Mouse (Mus musculus) heart, embryonic 13.5 days (tissue): Measurements from ENCODE around the gene Tns1. TPM values are rescaled to one million over a fixed set of nuclear protein-coding genes. Genes with fewer than 3 reads are reported as not detected.
"Not testable (repeated sequence)": the region's sequence is repeated elsewhere in the genome, so short reads cannot be mapped to it uniquely, and the experiment has no call there.

Experiments used
- ATAC-seq: fragments of 200-750 bp; cut with Nextera tagmentation; 2 replicates; pipeline ENCODE4 v1.8.0; 2017; ENCODE audit warnings: moderate TSS enrichment; ENCODE audit not compliant: insufficient number of reproducible peaks, low FRiP score, low TSS enrichment; ENCODE audit errors: extremely low read depth
- H3K27ac ChIP-seq: fragments of 300-500 bp; sonication (generic); replicated peaks from 2 replicates; pipeline ENCODE4 v1.5.1; 2015; ENCODE audit warnings: moderate library complexity, mild to moderate bottlenecking, inconsistent platforms
- H3K27me3 ChIP-seq: fragments of 300-500 bp; sonication (generic); replicated peaks from 2 replicates; pipeline ENCODE4 v1.6.1; 2015; ENCODE audit warnings: mild to moderate bottlenecking, inconsistent platforms
- H3K36me3 ChIP-seq: fragments of 300-500 bp; sonication (generic); 2 replicates; pipeline ENCODE4 v1.6.1; 2015; ENCODE audit warnings: mild to moderate bottlenecking, inconsistent platforms
- H3K4me1 ChIP-seq: fragments of 300-500 bp; sonication (generic); 2 replicates; pipeline ENCODE4 v1.6.1; 2015; ENCODE audit warnings: inconsistent platforms
- H3K4me2 ChIP-seq: fragments of 300-500 bp; sonication (generic); 2 replicates; pipeline ENCODE4 v1.6.1; 2015; ENCODE audit warnings: inconsistent platforms, mild to moderate bottlenecking, moderate library complexity
- H3K4me3 ChIP-seq: fragments of 300-500 bp; sonication (generic); 2 replicates; pipeline ENCODE4 v1.5.1; 2015; ENCODE audit warnings: moderate library complexity, mild to moderate bottlenecking, inconsistent platforms
- H3K9ac ChIP-seq: fragments of 300-500 bp; sonication (generic); 2 replicates; pipeline ENCODE4 v1.6.1; 2015; ENCODE audit warnings: inconsistent platforms, mild to moderate bottlenecking, moderate library complexity
- H3K9me3 ChIP-seq: fragments of 300-500 bp; sonication (generic); 2 replicates; pipeline ENCODE4 v1.6.1; 2016; ENCODE audit warnings: inconsistent platforms
- WGBS: fragments of 180-500 bp; shearing (Covaris S2); methylation state at CpG from one replicate; pipeline ENCODE4 v1.1.7; 2015; ENCODE audit warnings: mixed read lengths; 5-methylcytosine and 5-hydroxymethylcytosine counted together
- polyA plus RNA-seq: library from polyadenylated mRNA; unstranded; fragments of >200 nt; fragmentation: Nextera tagmentation; extraction: Ambion mirVana; gene quantifications from 2 replicates; pipeline ENCODE4 v1.2.1, GENCODE M21; 2015

The Tns1 gene
- 100 and 105 TPM in 2 replicates for polyA plus RNA-seq

DNA sequence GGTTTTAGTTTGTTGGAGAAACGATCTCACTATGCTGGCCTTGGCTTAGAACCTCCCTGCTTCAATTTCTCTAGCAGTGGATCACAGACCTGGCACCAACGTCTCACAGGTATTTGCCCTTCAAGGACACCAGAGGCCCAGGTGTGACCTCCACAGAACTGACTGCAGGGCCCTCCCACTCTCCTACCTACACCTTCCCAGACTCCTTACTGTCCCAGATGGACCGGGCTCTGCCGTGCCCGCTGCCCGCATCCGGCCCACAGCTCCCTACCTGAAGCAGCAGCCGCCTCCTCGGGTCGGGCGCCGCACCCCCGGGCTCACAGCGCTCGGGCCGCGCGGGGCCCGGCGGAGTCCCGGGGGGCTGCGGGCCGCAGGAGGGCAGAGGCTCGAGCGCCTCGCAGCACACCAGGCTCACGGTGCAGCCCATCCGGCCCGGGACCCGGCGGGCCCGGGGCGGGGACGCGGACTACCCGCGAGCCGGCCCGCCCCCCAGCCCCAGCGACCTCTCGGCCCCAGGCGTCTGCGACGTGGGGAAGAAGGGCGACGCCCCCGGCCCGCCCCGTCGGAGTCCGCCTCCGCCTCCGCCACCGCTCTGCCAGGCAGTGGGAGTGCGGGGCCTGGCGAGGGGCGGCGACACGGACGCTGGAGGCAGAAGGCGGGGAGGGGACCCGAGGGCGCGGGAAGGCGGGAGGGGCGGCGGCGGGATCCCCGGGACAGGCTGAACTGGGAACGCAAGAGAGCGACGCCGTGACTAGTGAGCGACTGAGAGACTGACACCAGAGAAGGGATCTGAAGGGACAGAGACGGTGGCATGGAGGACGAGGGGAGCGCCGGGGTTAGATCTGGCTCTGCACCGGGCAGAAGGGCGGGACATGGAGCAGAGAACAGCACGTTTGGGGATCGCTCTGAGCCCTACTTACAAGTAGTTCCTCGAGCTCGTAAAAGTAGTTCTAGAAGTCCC is at the start of gene Tns1:
TSS of gene Tns1 (minus strand) at position 429 of the 961 bp plus-strand sequence.
- peaks cover 35% of the 10 kb centered on the region for H3K4me1 ChIP-seq
- H3K4me3 ChIP-seq = peak within 1 kb of the TSS; percentile 67
- H3K27ac ChIP-seq = peak within 1 kb of the TSS; percentile 40; the same call in 1 of the 2 replicates
- peak within 1 kb of the TSS; percentile 87 for H3K9ac ChIP-seq
- peak within 1 kb of the TSS; percentile 96 for H3K4me2 ChIP-seq
- under 1% methylated on average over 83 of the region's 84 CpGs for WGBS
- peaks cover 20% of the 10 kb centered on the region for H3K27me3 ChIP-seq
- no peaks in the 10 kb centered on the region for H3K36me3 ChIP-seq
- ATAC-seq = peak; percentile 28; the same call in 1 of the 2 replicates
- no peaks in the 10 kb centered on the region for H3K9me3 ChIP-seq

- Histone ChIP-seq H3K27me3 (no peaks in the 10 kb centered on the region), H3K36me3 (no peaks in the 10 kb centered on the region), H3K9me3 (no peaks in the 10 kb centered on the region), H3K4me3 (no peak overlapping the region), H3K27ac (no peak overlapping the region), H3K4me2 (no peak overlapping the region), H3K4me1 (0 out of 2 replicates have a peak, but pooled peaks cover 9% of the 10 kb centered on the region), H3K9ac (no peak overlapping the region)
- no peak for ATAC-seq
- 57% methylated on average over 3 of the region's 3 CpGs for WGBS
These were observed 48.5 kb upstream of the Tns1 start for GRCm38 (mm10) chr1:74172722-74173121.

DNA sequence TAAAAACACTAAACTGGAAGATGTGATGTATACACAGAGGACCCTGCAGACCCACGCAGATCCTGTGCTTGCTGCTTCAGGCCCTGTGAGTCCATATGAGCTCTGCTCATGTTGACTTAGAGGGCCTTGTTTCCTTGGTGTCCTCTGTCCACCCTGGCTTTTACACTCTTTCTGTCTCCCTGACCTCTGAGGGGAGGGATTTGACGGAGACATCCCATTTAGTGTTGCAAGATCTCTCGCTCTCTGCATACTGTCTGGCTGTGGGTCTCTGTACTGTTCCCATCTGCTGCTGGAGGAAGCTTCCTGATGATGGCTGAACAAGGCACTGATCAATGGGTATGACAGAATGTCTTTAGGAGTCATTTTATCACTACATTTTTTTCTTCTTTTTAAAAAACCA is 45.5 kb upstream of the Tns1 start:
- Histone ChIP-seq H3K9ac (no peak overlapping the region), H3K4me2 (no peak overlapping the region), H3K4me3 (no peak overlapping the region), H3K9me3 (no peaks in the 10 kb centered on the region), H3K27me3 (no peaks in the 10 kb centered on the region), H3K4me1 (0 out of 2 replicates have a peak, but pooled peaks cover 5% of the 10 kb centered on the region), H3K36me3 (no peaks in the 10 kb centered on the region), H3K27ac (no peak overlapping the region)
- no peak for ATAC-seq
- WGBS = 80% methylated on average over 3 of the region's 3 CpGs

- no peak overlapping the region for H3K4me2 ChIP-seq
- no peak overlapping the region for H3K9ac ChIP-seq
- ATAC-seq = no peak
- H3K36me3 ChIP-seq = no peaks in the 10 kb centered on the region
- no peaks in the 10 kb centered on the region for H3K27me3 ChIP-seq
- no peak overlapping the region for H3K27ac ChIP-seq
- H3K4me1 ChIP-seq = 0 out of 2 replicates have a peak, but pooled peaks cover 2% of the 10 kb centered on the region
- no peak overlapping the region for H3K4me3 ChIP-seq
- WGBS = 75% methylated on average over 5 of the region's 5 CpGs
- no peaks in the 10 kb centered on the region for H3K9me3 ChIP-seq
These were observed 42.9 kb upstream of the Tns1 start for GRCm38 (mm10) chr1:74167136-74167535.

DNA sequence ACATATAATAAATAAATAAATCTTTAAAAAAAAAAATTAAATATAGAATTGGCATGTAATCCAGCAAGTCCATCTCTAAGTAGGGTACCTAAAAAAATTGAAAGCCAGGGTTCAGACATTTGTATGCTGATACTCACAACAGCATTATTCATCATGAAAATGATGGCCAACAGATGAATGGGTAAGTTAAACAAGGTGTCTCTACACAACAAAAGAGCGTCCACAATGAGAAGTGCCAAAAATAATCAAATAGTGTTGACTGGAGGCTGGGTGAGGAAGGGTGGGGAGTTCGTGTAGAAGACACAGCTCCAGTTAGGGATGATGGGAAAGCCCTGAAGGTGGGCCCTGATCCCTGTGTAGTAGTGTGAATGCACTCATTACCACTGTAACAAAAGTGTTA is 35.8 kb upstream of the Tns1 start:
- H3K4me3 ChIP-seq = no peak overlapping the region
- H3K4me1 ChIP-seq = peaks cover 22% of the 10 kb centered on the region
- H3K9ac ChIP-seq = no peak overlapping the region
- H3K4me2 ChIP-seq = no peak overlapping the region
- WGBS = 31% methylated on average over 2 of the region's 2 CpGs
- no peaks in the 10 kb centered on the region for H3K9me3 ChIP-seq
- no peaks in the 10 kb centered on the region for H3K36me3 ChIP-seq
- no peak for ATAC-seq
- H3K27ac ChIP-seq = no peak overlapping the region
- no peaks in the 10 kb centered on the region; the same call in 1 of the 2 replicates for H3K27me3 ChIP-seq

- peaks cover 23% of the 10 kb centered on the region for H3K4me1 ChIP-seq
- 76% methylated on average over 5 of the region's 5 CpGs for WGBS
- not testable (repeated sequence) for H3K4me2 ChIP-seq, H3K4me3 ChIP-seq, H3K36me3 ChIP-seq, H3K27ac ChIP-seq, H3K27me3 ChIP-seq, H3K9ac ChIP-seq, H3K9me3 ChIP-seq, ATAC-seq
These were observed 35.4 kb upstream of the Tns1 start for GRCm38 (mm10) chr1:74159613-74160012.

- ATAC-seq = no peak
These were observed 32.2 kb upstream of the Tns1 start for GRCm38 (mm10) chr1:74156381-74156910.

DNA sequence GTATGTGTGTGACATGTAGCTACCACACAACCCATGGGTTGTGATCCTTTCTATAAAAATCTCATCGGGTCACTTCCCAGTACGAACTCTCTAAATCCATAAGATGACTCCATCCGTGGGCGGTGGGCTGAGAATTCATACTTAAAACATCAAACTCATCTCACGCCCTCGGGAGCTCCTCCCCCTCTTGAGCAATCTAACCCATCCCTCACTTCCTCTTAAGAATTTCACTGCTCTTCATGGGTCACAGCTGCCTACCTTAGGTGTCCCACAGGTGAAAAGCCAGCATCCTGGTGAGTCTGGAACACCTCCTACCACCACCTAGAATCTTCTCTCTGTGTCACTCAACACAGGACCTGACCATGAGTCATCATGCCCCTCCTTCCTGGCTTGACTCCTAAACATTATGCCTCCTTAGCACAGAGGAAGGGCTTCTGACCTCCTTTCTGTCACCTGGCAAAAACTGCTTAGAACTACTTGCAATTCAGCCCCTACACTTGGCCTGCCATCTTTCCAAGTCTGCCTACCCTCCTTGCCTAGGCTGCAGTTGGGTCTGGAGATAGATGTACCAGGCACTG is 31.3 kb upstream of the Tns1 start:
- no peak overlapping the region for H3K4me3 ChIP-seq
- WGBS = 75% methylated on average over 6 of the region's 6 CpGs
- peak overlapping the region; percentile 87; the same call in 1 of the 2 replicates for H3K27ac ChIP-seq
- H3K4me2 ChIP-seq = no peak overlapping the region
- H3K9ac ChIP-seq = no peak overlapping the region
- no peaks in the 10 kb centered on the region for H3K27me3 ChIP-seq
- no peak for ATAC-seq
- no peaks in the 10 kb centered on the region for H3K9me3 ChIP-seq
- peaks cover 38% of the 10 kb centered on the region for H3K4me1 ChIP-seq
- H3K36me3 ChIP-seq = no peaks in the 10 kb centered on the region

More at GRCm38 (mm10) chr1:74156381-74156910, 32.2 kb upstream of the Tns1 start:
- Histone ChIP-seq H3K9me3 (no peaks in the 10 kb centered on the region), H3K27ac (peak overlapping the region; percentile 87), H3K4me3 (no peak overlapping the region), H3K9ac (peak overlapping the region; percentile 62), H3K36me3 (no peaks in the 10 kb centered on the region), H3K4me1 (peaks cover 29% of the 10 kb centered on the region), H3K27me3 (no peaks in the 10 kb centered on the region), H3K4me2 (peak overlapping the region; percentile 41)
- 51% methylated on average over 14 of the region's 14 CpGs for WGBS

DNA sequence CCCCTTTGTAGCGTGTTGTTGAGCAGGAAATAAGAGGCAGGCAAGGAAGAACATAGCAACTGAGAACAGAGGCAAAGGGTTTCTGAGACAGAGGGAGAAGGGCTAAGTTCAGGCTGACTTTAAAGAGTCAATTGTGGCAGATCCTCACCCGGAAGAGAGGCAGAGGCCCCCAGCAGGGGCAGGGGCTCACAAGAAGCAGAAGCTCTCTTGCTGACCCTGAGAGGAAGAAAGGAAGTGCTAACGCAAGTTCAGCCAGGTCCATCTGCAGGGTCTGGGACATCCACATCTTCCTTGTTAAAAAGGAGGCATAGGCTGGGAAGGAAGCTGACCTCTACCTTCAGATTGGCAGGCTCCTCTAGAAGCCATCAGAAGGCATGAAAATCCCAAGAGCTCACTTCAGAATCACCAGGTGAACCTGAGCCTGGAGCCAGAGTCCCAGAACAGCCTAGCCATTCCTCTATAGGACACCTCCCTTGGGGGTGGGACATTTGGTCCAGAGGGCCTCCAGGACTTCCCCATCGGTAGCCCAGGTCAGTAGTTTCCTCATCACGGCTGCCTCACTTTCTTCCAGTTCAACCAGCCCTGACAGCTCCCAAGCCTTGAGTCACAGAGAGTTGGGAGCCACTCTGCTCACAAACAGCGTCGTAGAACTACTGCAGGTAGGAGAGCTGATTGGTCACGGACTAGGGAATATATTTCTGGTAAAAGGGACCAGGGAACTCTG is 29.4 kb upstream of the Tns1 start, which contains the start of gene Cxcr2:
TSS of gene Cxcr2 (plus strand) at position 529 of the 724 bp plus-strand sequence.
- H3K9ac ChIP-seq = no peak within 1 kb of the TSS
- no peaks in the 10 kb centered on the region for H3K27me3 ChIP-seq
- no peaks in the 10 kb centered on the region for H3K36me3 ChIP-seq
- ATAC-seq = no peak
- no peak within 1 kb of the TSS for H3K4me3 ChIP-seq
- H3K4me1 ChIP-seq = peaks cover 40% of the 10 kb centered on the region
- no peaks in the 10 kb centered on the region for H3K9me3 ChIP-seq
- no peak within 1 kb of the TSS for H3K27ac ChIP-seq
- no peak within 1 kb of the TSS for H3K4me2 ChIP-seq
- whole genome bisulfite sequencing = 57% methylated on average over 8 of the region's 8 CpGs

DNA sequence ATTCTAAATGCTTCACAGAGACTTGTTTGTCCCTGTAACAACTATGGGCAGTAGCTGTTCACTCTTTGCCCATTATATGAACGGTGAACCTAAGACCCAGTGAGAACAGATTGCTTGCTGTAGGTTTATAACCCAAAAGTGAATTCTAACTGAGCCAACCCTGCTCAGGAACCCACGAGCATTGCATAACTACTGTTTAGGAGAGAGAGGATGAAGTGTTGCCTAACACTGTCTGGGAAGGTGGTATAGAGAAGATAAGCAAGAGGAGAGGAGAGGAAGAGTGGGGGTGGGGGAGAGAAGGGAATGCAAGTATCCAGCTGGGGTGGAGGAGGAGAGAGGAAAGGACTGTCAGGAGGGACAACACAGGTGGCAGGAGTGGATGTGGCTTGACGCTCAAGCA is 26.8 kb upstream of the Tns1 start:
- Histone ChIP-seq H3K27ac (no peak overlapping the region), H3K9ac (no peak overlapping the region), H3K27me3 (no peaks in the 10 kb centered on the region), H3K4me1 (peaks cover 48% of the 10 kb centered on the region), H3K36me3 (no peaks in the 10 kb centered on the region), H3K4me3 (no peak overlapping the region), H3K4me2 (no peak overlapping the region), H3K9me3 (no peaks in the 10 kb centered on the region)
- WGBS = 29% methylated on average over 3 of the region's 3 CpGs
- no peak for ATAC-seq

GRCm38 (mm10) chr1:74150101-74150500 is 25.9 kb upstream of the Tns1 start:
- Histone ChIP-seq H3K9ac (no peak overlapping the region), H3K9me3 (no peaks in the 10 kb centered on the region), H3K4me2 (no peak overlapping the region), H3K36me3 (no peaks in the 10 kb centered on the region), H3K27me3 (no peaks in the 10 kb centered on the region), H3K4me3 (no peak overlapping the region), H3K4me1 (peaks cover 40% of the 10 kb centered on the region), H3K27ac (no peak overlapping the region)
- ATAC-seq = no peak
- 64% methylated on average over 3 of the region's 3 CpGs for WGBS
